Mouse (Mus musculus): Measurements from ENCODE around the gene Agxt2.

Gene Agxt2

GRCm38 (mm10) chr15:10358039-10358948 lies at the start of gene Agxt2:
Gene Agxt2 (plus strand): TSS chr15:10358532.
- ChIA-PET CTCF (no interaction called here), POLR2A (no interaction called here)

- POLR2A ChIA-PET: no interaction called here
- CTCF ChIA-PET: no interaction called here
These were observed 46.5 kb upstream of the Agxt2 start for GRCm38 (mm10) chr15:10311826-10312225.

- ChIA-PET POLR2A (no interaction called here), CTCF (interaction anchor here in 2 of 4 experiments (0.7 to 0.8 kb wide), 2 partner anchors 19 to 1190 kb away, joined by 3 to 5 read pairs; no protein-coding TSS in a partner anchor)
These were observed 44.5 kb upstream of the Agxt2 start for GRCm38 (mm10) chr15:10313522-10314455.

GRCm38 (mm10) chr15:10325080-10325479 lies 33.3 kb upstream of the Agxt2 start, which contains the start of gene Gm21973:
Gene Gm21973 (plus strand): TSS chr15:10325380.
- ChIA-PET CTCF (no interaction called here), POLR2A (no interaction called here)

GRCm38 (mm10) chr15:10330626-10331025 lies 27.7 kb upstream of the Agxt2 start:
- ChIA-PET POLR2A (no interaction called here), CTCF (no interaction called here)

- CTCF ChIA-PET: interaction anchor here in 1 of 4 experiments (0.6 kb wide), 1 partner anchor 18 kb away, joined by 5 read pairs; no protein-coding TSS in a partner anchor
- POLR2A ChIA-PET: no interaction called here
These were observed 25.8 kb upstream of the Agxt2 start for GRCm38 (mm10) chr15:10332566-10332965.

GRCm38 (mm10) chr15:10338606-10339005 lies 19.7 kb upstream of the Agxt2 start:
- CTCF ChIA-PET: no interaction called here
- POLR2A ChIA-PET: no interaction called here

GRCm38 (mm10) chr15:10347044-10347443 lies 11.3 kb upstream of the Agxt2 start:
- POLR2A ChIA-PET: no interaction called here
- CTCF ChIA-PET: no interaction called here

GRCm38 (mm10) chr15:10366331-10366730 lies 8.0 kb downstream of the Agxt2 start:
- ChIA-PET POLR2A (no interaction called here), CTCF (interaction anchor here in 1 of 4 experiments (0.5 kb wide), 1 partner anchor 1558 kb away, joined by 6 read pairs; no protein-coding TSS in a partner anchor)

GRCm38 (mm10) chr15:10375404-10375803 lies 17.1 kb downstream of the Agxt2 start:
- ChIA-PET CTCF (no interaction called here), POLR2A (no interaction called here)

GRCm38 (mm10) chr15:10378338-10378959 lies 20.1 kb downstream of the Agxt2 start:
- CTCF ChIA-PET: no interaction called here
- POLR2A ChIA-PET: interaction anchor here in 2 of 4 experiments (0.5 to 0.6 kb wide), 2 partner anchors 37 to 136 kb away, joined by 3 read pairs; no protein-coding TSS in a partner anchor

- CTCF ChIA-PET: no interaction called here
- POLR2A ChIA-PET: no interaction called here
These were observed 21.6 kb downstream of the Agxt2 start for GRCm38 (mm10) chr15:10379757-10380458.

GRCm38 (mm10) chr15:10387263-10387662 lies 28.9 kb downstream of the Agxt2 start:
- CTCF ChIA-PET: no interaction called here
- POLR2A ChIA-PET: no interaction called here

GRCm38 (mm10) chr15:10399795-10400194 lies 41.5 kb downstream of the Agxt2 start:
- ChIA-PET POLR2A (interaction anchor here in 1 of 4 experiments (0.9 kb wide), 1 partner anchor 9 kb away, joined by 4 read pairs; no protein-coding TSS in a partner anchor), CTCF (no interaction called here)

GRCm38 (mm10) chr15:10400415-10400814 lies 42.1 kb downstream of the Agxt2 start:
- ChIA-PET POLR2A (no interaction called here), CTCF (interaction anchor here in 1 of 4 experiments (0.9 kb wide), 1 partner anchor 130 kb away, joined by 3 read pairs; no protein-coding TSS in a partner anchor)

- POLR2A ChIA-PET: no interaction called here
- CTCF ChIA-PET: no interaction called here
These were observed 51.5 kb downstream of the Agxt2 start for GRCm38 (mm10) chr15:10409842-10410241.

GRCm38 (mm10) chr15:10410881-10411280 lies 52.5 kb downstream of the Agxt2 start:
- ChIA-PET POLR2A (interaction anchor here in 1 of 4 experiments (0.6 kb wide), 1 partner anchor 944 kb away, joined by 4 read pairs; no protein-coding TSS in a partner anchor), CTCF (no interaction called here)

GRCm38 (mm10) chr15:10413656-10414055 lies 55.3 kb downstream of the Agxt2 start:
- POLR2A ChIA-PET: no interaction called here
- CTCF ChIA-PET: interaction anchor here in 1 of 4 experiments (0.7 kb wide), 2 partner anchors 702 to 1430 kb away, joined by 4 to 7 read pairs; no protein-coding TSS in a partner anchor

All from embryonic stem cell, embryonic (primary cell).